Mouse (Mus musculus) brain, embryonic 14.5 days (tissue): ENCODE data around the gene Lrrc8a.

Experiments used
- CTCF ChIP-seq: fragments of 200-500 bp; IDR thresholded peaks from 2 replicates; pipeline ENCODE4 v1.5.1; 2012; ENCODE audit warnings: inconsistent platforms, mild to moderate bottlenecking, moderate library complexity, borderline replicate concordance; ENCODE audit not compliant: insufficient read depth, insufficient read length; ENCODE audit errors: extremely low read depth
- POLR2A ChIP-seq: fragments of 200-500 bp; IDR thresholded peaks from 2 replicates; pipeline ENCODE4 v1.6.1; 2012; ENCODE audit warnings: mild to moderate bottlenecking, inconsistent platforms, borderline replicate concordance; ENCODE audit not compliant: poor library complexity, insufficient read depth, insufficient read length, severe bottlenecking; ENCODE audit errors: extremely low read depth

DNA sequence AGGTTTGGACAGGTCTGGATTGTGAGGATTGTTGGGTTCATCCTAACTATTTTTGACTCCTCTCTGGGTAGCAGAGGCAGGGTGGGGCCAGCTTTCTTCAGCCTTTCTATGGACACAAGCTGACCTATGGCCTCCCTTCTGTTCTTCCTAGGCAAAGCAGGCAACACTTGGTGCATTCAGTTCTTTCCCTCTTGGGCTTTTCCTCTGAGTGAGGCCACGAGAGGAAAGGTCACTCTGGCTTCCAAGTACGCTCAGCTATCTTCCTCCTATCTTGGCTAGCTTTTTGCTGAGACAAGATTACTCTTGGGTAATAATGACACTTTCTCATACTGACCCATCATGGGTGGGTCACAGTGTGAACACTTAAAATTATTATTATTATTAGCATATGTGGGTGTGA, 45.7 kb downstream of the Lrrc8a start:
- TF ChIP-seq CTCF (no peak), POLR2A (no peak)
